Mouse (Mus musculus) 416B (cell line): ENCODE measurements around the gene Metap1.
"Not testable (repeated sequence)": the region's sequence is repeated elsewhere in the genome, so short reads cannot be mapped to it uniquely, and the experiment has no call there.

ENCODE experiments used
- DNase-seq: peaks from one replicate; pipeline ENCODE4 v3.0.0; 2011; ENCODE audit warnings: low read depth

The Metap1 gene

GRCm38 (mm10) chr3:138499854-138500740 lies 10.8 kb upstream of the Metap1 start:
- no peak for DNase-seq

- DNase-seq: no peak
Measured at GRCm38 (mm10) chr3:138498731-138499130, 9.4 kb upstream of the Metap1 start.

GRCm38 (mm10) chr3:138495166-138496145 lies 6.1 kb upstream of the Metap1 start:
- DNase-seq: peak; percentile 86

- DNase-seq: peak; percentile 50
Measured at GRCm38 (mm10) chr3:138494565-138494964, 5.2 kb upstream of the Metap1 start.

- DNase-seq: peak; percentile 57
Measured at GRCm38 (mm10) chr3:138493668-138494067, 4.4 kb upstream of the Metap1 start.

- DNase-seq: no peak
Measured at GRCm38 (mm10) chr3:138490034-138490337, 671 bp upstream of the Metap1 start.

- peak; percentile 61 for DNase-seq
Measured at GRCm38 (mm10) chr3:138488584-138489326, 560 bp downstream of the Metap1 start.

GRCm38 (mm10) chr3:138483240-138483639 lies 6.1 kb downstream of the Metap1 start:
- no peak for DNase-seq

GRCm38 (mm10) chr3:138481526-138482284 lies 7.6 kb downstream of the Metap1 start:
- no peak for DNase-seq

GRCm38 (mm10) chr3:138479489-138479888 lies 9.8 kb downstream of the Metap1 start:
- DNase-seq: no peak

- DNase-seq: no peak
Measured at GRCm38 (mm10) chr3:138471066-138471465, 18.2 kb downstream of the Metap1 start.

GRCm38 (mm10) chr3:138466656-138467055 lies 22.7 kb downstream of the Metap1 start:
- not testable (repeated sequence) for DNase-seq

GRCm38 (mm10) chr3:138464573-138465147 lies 24.7 kb downstream of the Metap1 start:
- peak; percentile 60 for DNase-seq

GRCm38 (mm10) chr3:138463807-138464206 lies 25.5 kb downstream of the Metap1 start:
- no peak for DNase-seq

- DNase-seq: peak; percentile 65
Measured at GRCm38 (mm10) chr3:138463137-138463536, 26.2 kb downstream of the Metap1 start.

GRCm38 (mm10) chr3:138461832-138462231 lies 27.5 kb downstream of the Metap1 start:
- no peak for DNase-seq

- DNase-seq: no peak
Measured at GRCm38 (mm10) chr3:138460260-138460659, 29.1 kb downstream of the Metap1 start.

GRCm38 (mm10) chr3:138458441-138458840 lies 30.9 kb downstream of the Metap1 start:
- no peak for DNase-seq

GRCm38 (mm10) chr3:138454711-138455435 lies 34.4 kb downstream of the Metap1 start:
- no peak for DNase-seq

- DNase-seq: peak; percentile 63
Measured at GRCm38 (mm10) chr3:138454234-138454633, 35.1 kb downstream of the Metap1 start.
